Mouse (Mus musculus): ENCODE results near the gene Ost4.

GRCm38 (mm10) chr5:30887858-30888336 is 19.7 kb downstream of the Ost4 start:
- TF ChIP-seq CTCF (IDR thresholded peaks at IDR 0.05; ENCODE audit: low read depth) (no peak), EP300 (IDR thresholded peaks at IDR 0.05; ENCODE audit: low read depth) (peak; percentile 11; the same call in 1 of the 2 replicates)
